Mouse (Mus musculus) embryonic fibroblast, embryonic 13.5 days (primary cell): ENCODE results near the gene Rab3il1.

ENCODE experiments used
- CTCF ChIP-seq: IDR thresholded peaks from 2 replicates; pipeline ENCODE4 v1.5.1; 2011; ENCODE audit warnings: mild to moderate bottlenecking, control low read depth, low read length, moderate library complexity, borderline replicate concordance; ENCODE audit not compliant: insufficient read depth
- POLR2A ChIP-seq: IDR thresholded peaks from 2 replicates; pipeline ENCODE4 v1.6.1; 2011; ENCODE audit warnings: low read depth, mild to moderate bottlenecking, control low read depth, low read length, moderate library complexity

DNA sequence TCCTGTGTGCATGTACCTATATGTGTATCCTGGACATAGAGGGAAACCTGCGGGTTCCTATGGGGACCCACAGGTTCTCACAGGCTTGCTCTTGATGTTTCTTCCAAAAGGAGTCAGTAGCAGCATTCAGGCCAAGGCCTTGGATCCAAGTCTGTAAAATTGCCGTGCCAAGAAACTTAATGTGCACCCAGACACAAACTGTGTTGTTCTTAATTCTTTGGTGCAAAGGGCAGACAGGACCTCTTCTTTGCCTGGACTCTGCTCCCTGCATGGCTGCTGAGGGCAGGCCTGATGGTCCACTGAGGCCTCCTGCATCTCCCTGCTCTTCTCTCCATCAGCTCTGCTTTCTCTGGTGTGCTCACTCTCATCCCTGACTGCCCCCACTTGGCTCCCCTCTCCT is 28.3 kb downstream of the Rab3il1 start:
- no peak for TF ChIP-seq CTCF
- TF ChIP-seq POLR2A = no peak
